Mouse (Mus musculus) E14TG2a.4 (cell line): Measurements from ENCODE around the gene Elof1.

ENCODE experiments used
- CTCF ChIP-seq: conservative IDR thresholded peaks from 2 replicates; pipeline ENCODE4 v1.5.1; 2014; ENCODE audit warnings: low read length
- NANOG ChIP-seq: IDR thresholded peaks from 2 replicates; pipeline ENCODE4 v1.6.1; 2014; ENCODE audit warnings: borderline replicate concordance, low read length, mixed read lengths
- POU5F1 ChIP-seq: IDR thresholded peaks from 2 replicates; pipeline ENCODE4 v1.6.1; 2014; ENCODE audit warnings: low read length, borderline replicate concordance

GRCm38 (mm10) chr9:22116086-22116485, 886 bp downstream of the Elof1 start:
- TF ChIP-seq CTCF (no peak), POU5F1 (no peak), NANOG (no peak)
